Mouse (Mus musculus) CH12.LX (cell line): ENCODE measurements around the gene Cacna1a.

Experiments
- CTCF ChIP-seq, 2 experiments: IDR thresholded peaks in 1 of 2; conservative IDR thresholded peaks in 1 of 2; 2 replicates each; pipeline ENCODE4 v1.5.1; 2011 to 2012; ENCODE audit warnings: low read depth in 2 of 2, low read length in 2 of 2, improper control_type of control experiment in 1 of 2, inconsistent platforms in 1 of 2, mild to moderate bottlenecking in 1 of 2, moderate library complexity in 1 of 2
- SIN3A ChIP-seq: IDR thresholded peaks from 2 replicates; pipeline ENCODE4 v1.6.1; 2012; ENCODE audit warnings: low read length, improper control_type of control experiment, inconsistent platforms
- USF2 ChIP-seq: conservative IDR thresholded peaks from 2 replicates; pipeline ENCODE4 v1.6.1; 2011; ENCODE audit warnings: low read depth, low read length, improper control_type of control experiment

DNA sequence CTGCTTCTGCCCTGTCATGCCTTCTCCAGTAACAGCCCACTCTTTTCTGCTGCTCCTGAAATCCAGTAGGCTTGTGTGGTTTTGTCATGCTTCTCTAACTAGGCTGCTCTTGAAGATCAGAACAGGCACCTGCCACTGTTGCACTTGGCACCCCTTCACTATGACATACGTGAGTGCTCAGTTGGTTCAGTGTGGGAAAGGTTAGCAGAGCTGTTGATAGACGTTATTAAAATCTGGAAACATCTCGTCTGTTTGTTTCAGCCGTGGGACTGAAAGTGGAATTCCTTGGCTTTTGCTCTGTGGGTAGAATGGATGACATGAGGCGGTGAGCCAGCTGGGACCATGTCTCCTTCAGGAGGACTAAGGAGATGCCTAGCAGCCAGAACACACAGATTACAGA lies 39.8 kb downstream of the Cacna1a start:
- TF ChIP-seq SIN3A: no peak
- no peak for TF ChIP-seq CTCF (conservative IDR thresholded peaks at IDR 0.05 in 1 of 2, IDR thresholded peaks at IDR 0.05 in 1 of 2; ENCODE audit: low read depth in 2 of 2, low read length in 2 of 2)
- TF ChIP-seq USF2: no peak
